ENCODE assay signal across 26 mouse cellular contexts in the genomic region with DNA sequence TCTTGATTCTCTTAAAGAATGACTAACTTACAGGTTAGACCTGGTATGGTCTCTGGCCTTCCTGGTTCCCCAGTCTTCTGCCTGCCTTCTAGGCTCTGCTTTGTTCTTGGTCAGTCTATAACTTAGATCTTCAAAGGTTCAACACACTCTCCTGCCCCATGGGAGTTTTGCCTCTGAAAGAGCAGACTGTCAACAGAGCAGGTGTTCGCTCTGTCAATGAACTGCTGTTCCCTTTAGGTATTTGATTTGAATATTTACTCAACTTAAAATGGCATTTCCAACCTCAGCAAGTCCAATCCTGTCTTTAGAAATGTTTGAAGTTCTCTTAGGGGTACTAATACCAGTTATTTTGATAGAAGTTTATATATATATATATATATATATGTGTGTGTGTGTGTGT. TPM values are rescaled to one million over a fixed set of nuclear protein-coding genes. Genes with fewer than 3 reads are reported as not detected.
"Had no signal": no experiment of that assay in that cellular context is flagged by ENCODE, and none has a peak within 500 bp of the region (broad histone marks: within the 10 kb centered on the region; RNA-seq: fewer than 3 reads in every experiment).

No protein-coding gene starts in this region.

- H3K27ac ChIP-seq: gastrocnemius, adult 2 months; heart, embryonic 10.5 days; hindbrain, embryonic 10.5 days; hindbrain, embryonic 12.5 days; hindbrain, embryonic 14.5 days; intestine, embryonic 15.5 days; layer of hippocampus, adult 2 months; limb, embryonic 10.5 days; limb, embryonic 12.5 days; liver, embryonic 12.5 days; liver, embryonic 14.5 days had no signal

- H3K36me3 ChIP-seq: heart, embryonic 10.5 days; heart, embryonic 12.5 days; hindbrain, embryonic 10.5 days; hindbrain, embryonic 12.5 days; intestine, embryonic 15.5 days; limb, embryonic 10.5 days; limb, embryonic 12.5 days; liver, embryonic 12.5 days had no signal

- H3K9ac ChIP-seq: heart, embryonic 12.5 days; hindbrain, embryonic 12.5 days; hindbrain, embryonic 14.5 days; intestine, embryonic 15.5 days; limb, embryonic 12.5 days; liver, embryonic 12.5 days; liver, embryonic 14.5 days had no signal

- H3K27me3 ChIP-seq: heart, embryonic 12.5 days; hindbrain, embryonic 12.5 days; intestine, embryonic 15.5 days; limb, embryonic 12.5 days; liver, embryonic 12.5 days had no signal

- H3K9me3 ChIP-seq: heart, embryonic 10.5 days; hindbrain, embryonic 10.5 days; hindbrain, embryonic 12.5 days; intestine, embryonic 15.5 days; limb, embryonic 10.5 days; limb, embryonic 12.5 days; liver, embryonic 12.5 days had no signal

- H3K4me1 ChIP-seq: hindbrain, embryonic 10.5 days; hindbrain, embryonic 12.5 days; liver, embryonic 12.5 days had no signal

- H3K4me2 ChIP-seq: heart, embryonic 12.5 days; hindbrain, embryonic 12.5 days; hindbrain, embryonic 14.5 days; intestine, embryonic 15.5 days; limb, embryonic 12.5 days; liver, embryonic 12.5 days had no signal

- DNase-seq: gastrocnemius, adult 2 months; gastrocnemius, postnatal 10 days; gastrocnemius, postnatal 25 days; heart, postnatal 10 days; heart, postnatal 4 days; kidney, adult 18-20 months; kidney, adult 8-10 months; kidney, postnatal 10 days; kidney, postnatal 25 days; kidney, postnatal 4 days; layer of hippocampus, postnatal 36 days had no signal

- H3K4me3 ChIP-seq: gastrocnemius, adult 2 months; heart, embryonic 10.5 days; heart, embryonic 12.5 days; hindbrain, embryonic 10.5 days; hindbrain, embryonic 12.5 days; intestine, embryonic 15.5 days; layer of hippocampus, adult 2 months; limb, embryonic 10.5 days; limb, embryonic 12.5 days; liver, embryonic 12.5 days had no signal

- ATAC-seq: hindbrain, embryonic 16.5 days; inflammation-experienced regulatory T-cells, adult 6 months; intestine, embryonic 15.5 days; intestine, postnatal 0 days; liver, embryonic 12.5 days had no signal

RNA-seq across cellular contexts. Expression of a gene that starts 26.5 kb away (rescaled TPM):
- total RNA-seq: granulocyte monocyte progenitor cell, adult 5-6 weeks had no signal
- polyA plus RNA-seq: inflammation-experienced regulatory T-cells, adult 6 months had no signal
